Mouse (Mus musculus) hindbrain, embryonic 15.5 days (tissue): ENCODE measurements around the gene Ltbp3. TPM values are rescaled to one million over a fixed set of nuclear protein-coding genes. Genes with fewer than 3 reads are reported as not detected.
A peak's percentile ranks its signal among the peaks of the same experiment; 100 is the strongest.

Experiments
- ATAC-seq: fragments of 200-750 bp; cut with Nextera tagmentation; 2 replicates; pipeline ENCODE4 v1.8.0; 2017; ENCODE audit warnings: low read depth, moderate number of reproducible peaks, moderate TSS enrichment; ENCODE audit not compliant: low FRiP score
- H3K27ac ChIP-seq: fragments of 300-500 bp; sonication (generic); replicated peaks from 2 replicates; pipeline ENCODE4 v1.5.1; 2015; ENCODE audit warnings: mild to moderate bottlenecking, inconsistent platforms
- H3K27me3 ChIP-seq: fragments of 300-500 bp; sonication (generic); 2 replicates; pipeline ENCODE4 v1.6.1; 2015; ENCODE audit warnings: control low read depth, inconsistent platforms
- H3K36me3 ChIP-seq: fragments of 300-500 bp; sonication (generic); 2 replicates; pipeline ENCODE4 v1.6.1; 2015; ENCODE audit warnings: control low read depth, inconsistent platforms
- H3K4me1 ChIP-seq: fragments of 300-500 bp; sonication (generic); replicated peaks from 2 replicates; pipeline ENCODE4 v1.6.1; 2015; ENCODE audit warnings: control low read depth, inconsistent platforms
- H3K4me2 ChIP-seq: fragments of 300-500 bp; sonication (generic); 2 replicates; pipeline ENCODE4 v1.6.1; 2015; ENCODE audit warnings: moderate library complexity, mild to moderate bottlenecking, inconsistent platforms
- H3K4me3 ChIP-seq: fragments of 300-500 bp; sonication (generic); 2 replicates; pipeline ENCODE4 v1.5.1; 2015; ENCODE audit warnings: mild to moderate bottlenecking, inconsistent platforms
- H3K9ac ChIP-seq: fragments of 300-500 bp; sonication (generic); 2 replicates; pipeline ENCODE4 v1.6.1; 2015; ENCODE audit warnings: inconsistent platforms
- H3K9me3 ChIP-seq: fragments of 300-500 bp; sonication (generic); 2 replicates; pipeline ENCODE4 v1.6.1; 2016; ENCODE audit warnings: control low read depth, inconsistent platforms
- WGBS: fragments of 180-500 bp; shearing (Covaris S2); methylation state at CpG from one replicate; pipeline ENCODE4 v1.1.7; 2015; 5-methylcytosine and 5-hydroxymethylcytosine counted together
- polyA plus RNA-seq: library from polyadenylated mRNA; unstranded; fragments of >200 nt; fragmentation: Nextera tagmentation; extraction: Ambion mirVana; gene quantifications from 2 replicates; pipeline ENCODE4 v1.2.1, GENCODE M21; 2015

Ltbp3 gene
- polyA plus RNA-seq, 1 experiment from 2014 or later, result 15.2 TPM

DNA sequence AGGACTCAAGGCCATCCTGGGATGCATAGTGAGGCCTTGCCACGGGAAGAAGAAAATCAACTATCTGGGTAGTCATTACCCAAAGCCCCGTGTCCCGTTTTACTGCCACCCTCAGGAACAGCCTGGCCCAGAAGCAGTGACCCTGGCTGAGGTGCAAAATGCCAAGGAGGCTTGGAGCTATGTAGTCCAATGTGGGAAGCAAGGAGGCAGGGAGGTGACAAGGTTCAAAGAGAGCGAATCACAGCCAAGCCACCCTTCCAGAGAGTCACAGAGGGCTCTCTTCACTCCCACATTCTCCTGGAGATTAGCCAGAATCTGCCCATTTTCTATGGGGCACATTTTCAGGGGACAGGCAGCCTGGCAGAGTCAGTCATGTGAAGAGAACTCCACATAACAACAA, 26.6 kb downstream of the Ltbp3 start:
- 88% methylated on average over 4 of the region's 4 CpGs for WGBS
- no peaks in the 10 kb centered on the region for H3K9me3 ChIP-seq
- no peak overlapping the region for H3K4me3 ChIP-seq
- no peak for ATAC-seq
- H3K9ac ChIP-seq, result no peak overlapping the region
- H3K27ac ChIP-seq, result no peak overlapping the region
- H3K4me1 ChIP-seq, result peaks cover 22% of the 10 kb centered on the region
- no peak overlapping the region for H3K4me2 ChIP-seq
- H3K36me3 ChIP-seq, result peaks cover 56% of the 10 kb centered on the region
- no peaks in the 10 kb centered on the region for H3K27me3 ChIP-seq

DNA sequence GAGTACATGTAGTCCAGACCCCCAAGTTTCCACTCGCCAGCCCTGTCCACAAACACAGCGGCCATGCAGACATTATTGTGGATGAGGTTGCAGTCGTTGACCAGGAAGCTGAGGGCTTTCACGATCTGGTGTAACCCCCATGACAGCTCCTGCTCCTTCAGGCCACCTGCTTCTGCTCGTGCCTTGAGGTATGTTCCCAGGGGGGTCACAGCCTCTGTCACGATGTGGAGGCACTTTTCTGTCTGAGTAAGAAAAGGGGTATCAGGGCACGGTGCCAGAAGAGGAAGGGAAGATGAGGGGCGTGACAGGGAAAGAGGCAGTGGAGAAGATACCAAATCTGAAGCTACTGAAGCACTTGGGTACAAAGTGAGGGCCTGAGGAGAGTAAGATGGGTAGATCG, 29.6 kb downstream of the Ltbp3 start:
- Histone ChIP-seq H3K4me2 (peak overlapping the region; percentile 90), H3K4me3 (peak overlapping the region; percentile 91), H3K36me3 (peaks cover 31% of the 10 kb centered on the region), H3K27ac (peak overlapping the region; percentile 89), H3K4me1 (peaks cover 22% of the 10 kb centered on the region), H3K9ac (peak overlapping the region; percentile 94), H3K27me3 (no peaks in the 10 kb centered on the region), H3K9me3 (no peaks in the 10 kb centered on the region)
- no peak for ATAC-seq
- WGBS, result 43% methylated on average over 9 of the region's 9 CpGs

DNA sequence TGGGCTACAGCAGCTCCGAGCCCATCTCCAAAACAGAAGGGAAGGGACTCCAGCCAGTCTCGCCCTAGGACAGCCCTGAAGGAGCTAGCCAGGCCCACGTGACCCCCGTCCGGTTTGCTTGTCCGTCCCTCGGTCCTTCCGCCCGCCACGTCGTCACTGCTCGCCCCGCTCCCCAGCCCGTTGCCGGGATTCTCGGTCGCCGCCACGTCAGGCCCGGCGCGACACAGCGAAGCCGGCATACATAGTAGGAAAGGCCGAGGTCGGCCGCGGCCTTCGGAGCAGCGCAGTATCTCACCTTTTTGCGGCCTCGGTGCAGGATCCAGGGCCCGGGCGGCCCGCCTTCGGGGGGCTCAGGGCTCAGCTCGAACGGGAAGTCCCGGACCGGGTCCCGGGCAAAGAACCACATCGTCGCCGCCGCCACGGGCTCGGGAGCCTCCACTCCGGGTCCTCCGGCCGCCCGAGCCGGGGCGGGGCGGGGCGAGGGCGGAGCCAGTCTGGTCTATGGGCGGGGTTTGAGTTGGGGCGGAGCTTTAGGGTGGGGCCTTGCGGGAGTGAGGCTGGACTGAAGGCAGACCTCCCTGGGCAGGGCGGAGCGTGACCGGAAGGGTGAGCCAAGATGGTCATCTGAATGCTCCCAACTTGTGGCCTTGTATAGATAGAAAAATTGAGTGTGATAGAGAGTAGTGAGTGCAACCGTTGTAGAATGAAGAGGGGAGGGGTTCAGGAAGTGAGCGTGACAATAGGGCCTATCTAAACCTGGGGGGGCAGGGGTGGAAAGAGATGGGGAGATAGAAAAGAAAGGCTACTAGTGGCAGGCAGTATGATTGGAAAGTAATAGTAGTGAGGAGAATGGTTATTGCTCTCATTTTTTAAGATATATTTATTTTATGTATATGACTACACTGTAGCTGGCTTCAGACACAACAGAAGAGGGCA, 30.5 kb downstream of the Ltbp3 start, which contains the start of gene Scyl1:
Gene Scyl1 (minus strand): TSS at position 495 of the 936 bp plus-strand sequence.
- Histone ChIP-seq H3K4me1 (peaks cover 22% of the 10 kb centered on the region), H3K27me3 (no peaks in the 10 kb centered on the region), H3K9ac (peak within 1 kb of the TSS; percentile 94), H3K27ac (peak within 1 kb of the TSS; percentile 89), H3K4me2 (peak within 1 kb of the TSS; percentile 90), H3K9me3 (no peaks in the 10 kb centered on the region), H3K4me3 (peak within 1 kb of the TSS; percentile 91), H3K36me3 (peaks cover 22% of the 10 kb centered on the region)
- under 1% methylated on average over 64 of the region's 64 CpGs for WGBS
- ATAC-seq, result peak; percentile 97

DNA sequence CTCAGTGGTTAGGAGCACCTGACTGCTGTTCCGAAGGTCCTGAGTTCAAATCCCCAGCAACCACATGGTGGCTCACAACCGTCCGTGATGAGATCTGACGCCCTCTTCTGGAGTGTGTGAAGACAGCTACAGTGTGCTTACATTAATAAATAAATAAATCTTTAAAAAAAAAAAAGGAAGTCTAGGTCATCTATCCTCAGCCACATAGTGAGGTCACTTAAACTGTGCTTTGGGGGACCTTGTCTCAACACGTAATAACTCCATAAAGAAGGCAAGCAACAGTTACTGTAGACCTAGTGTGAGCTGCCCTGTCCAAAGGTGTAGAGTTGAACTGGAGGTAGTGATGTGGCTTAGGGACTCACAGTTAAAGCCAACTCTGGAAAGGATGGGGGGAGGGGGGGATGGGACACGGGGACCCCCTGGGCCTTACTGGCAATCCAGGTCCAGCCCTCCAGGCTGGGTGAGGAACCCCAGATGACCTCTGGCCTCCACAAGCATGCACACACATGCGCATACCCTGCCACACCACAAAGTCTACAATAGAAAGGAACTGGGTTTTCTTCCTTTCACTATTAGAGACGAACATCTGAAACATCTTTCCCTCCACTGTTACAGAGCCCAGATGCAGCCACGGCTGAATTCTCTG, 36.8 kb downstream of the Ltbp3 start:
- Histone ChIP-seq H3K36me3 (no peaks in the 10 kb centered on the region), H3K9me3 (no peaks in the 10 kb centered on the region), H3K9ac (no peak overlapping the region), H3K27ac (no peak overlapping the region), H3K4me3 (no peak overlapping the region), H3K27me3 (no peaks in the 10 kb centered on the region), H3K4me1 (no peaks in the 10 kb centered on the region), H3K4me2 (no peak overlapping the region)
- ATAC-seq, result no peak
- WGBS, result 87% methylated on average over 9 of the region's 9 CpGs

DNA sequence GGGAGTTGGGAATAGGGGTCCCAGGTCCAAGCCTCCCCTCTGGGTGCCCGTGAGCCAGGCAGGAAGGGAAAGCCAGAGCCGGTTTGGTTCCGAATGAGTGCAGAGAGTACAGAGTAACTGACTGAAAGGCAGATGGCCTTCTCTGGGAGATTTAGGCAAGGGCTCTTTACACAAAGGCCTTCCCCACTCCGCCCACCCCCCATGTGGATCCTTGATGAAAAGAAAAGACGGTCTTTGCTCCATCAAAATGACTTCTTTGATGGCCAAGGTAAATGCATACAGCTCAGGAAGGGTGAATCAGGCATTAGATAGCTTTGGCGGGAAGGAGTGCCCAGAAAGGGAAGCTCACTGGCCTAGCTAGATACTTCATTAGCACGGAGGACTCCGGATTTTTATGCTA, 37.6 kb downstream of the Ltbp3 start:
- no peaks in the 10 kb centered on the region for H3K4me1 ChIP-seq
- H3K4me2 ChIP-seq, result no peak overlapping the region
- WGBS, result 47% methylated on average over 8 of the region's 8 CpGs
- no peak overlapping the region for H3K4me3 ChIP-seq
- H3K9ac ChIP-seq, result no peak overlapping the region
- ATAC-seq, result no peak
- H3K9me3 ChIP-seq, result no peaks in the 10 kb centered on the region
- H3K27ac ChIP-seq, result no peak overlapping the region
- H3K27me3 ChIP-seq, result no peaks in the 10 kb centered on the region
- H3K36me3 ChIP-seq, result no peaks in the 10 kb centered on the region

DNA sequence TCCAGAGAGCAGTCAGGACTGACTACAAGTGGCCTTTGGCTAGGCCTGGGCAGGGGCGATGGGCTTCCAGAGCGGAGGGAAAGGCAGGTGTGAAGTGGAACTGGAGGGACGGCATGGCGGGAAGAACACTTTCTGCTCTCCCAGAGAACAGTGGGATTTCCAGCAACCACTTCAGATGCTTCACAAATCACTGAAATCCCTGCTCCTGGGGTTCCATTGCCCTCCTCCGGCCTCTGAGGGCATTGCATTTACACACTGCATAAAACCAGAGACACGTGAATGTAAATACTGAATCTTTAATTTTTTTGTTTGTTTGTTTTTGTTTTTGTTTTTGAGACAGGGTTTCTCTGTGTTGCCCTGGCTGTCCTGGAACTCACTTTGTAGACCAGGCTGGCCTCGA, 39.5 kb downstream of the Ltbp3 start:
- Histone ChIP-seq H3K4me3 (no peak overlapping the region), H3K27me3 (no peaks in the 10 kb centered on the region), H3K4me1 (no peaks in the 10 kb centered on the region), H3K9ac (no peak overlapping the region), H3K4me2 (no peak overlapping the region), H3K9me3 (no peaks in the 10 kb centered on the region), H3K27ac (no peak overlapping the region), H3K36me3 (no peaks in the 10 kb centered on the region)
- no peak for ATAC-seq
- 64% methylated on average over 7 of the region's 7 CpGs for WGBS

DNA sequence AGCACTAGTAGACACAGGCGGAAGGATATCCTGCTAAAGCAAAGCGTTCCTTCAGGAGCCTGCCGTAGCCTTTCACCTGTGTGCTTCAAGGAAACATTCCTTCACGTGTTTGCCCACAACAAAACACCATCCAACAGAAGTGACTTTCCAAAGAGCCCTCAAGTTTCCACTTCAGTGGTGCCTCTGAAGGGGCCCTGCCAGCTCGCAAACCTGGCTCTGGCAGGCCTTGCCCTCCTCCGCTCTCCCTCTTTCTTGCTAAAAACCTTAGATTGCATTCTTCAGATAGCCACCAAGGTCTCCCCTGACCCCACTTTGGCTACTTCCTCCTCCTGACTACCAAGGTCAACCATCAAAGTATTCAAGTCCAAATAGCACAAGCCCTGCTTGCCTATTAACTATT, 40.8 kb downstream of the Ltbp3 start:
- H3K9me3 ChIP-seq, result no peaks in the 10 kb centered on the region
- H3K4me1 ChIP-seq, result no peaks in the 10 kb centered on the region
- H3K27me3 ChIP-seq, result no peaks in the 10 kb centered on the region
- 96% methylated on average over 6 of the region's 6 CpGs for WGBS
- H3K4me3 ChIP-seq, result no peak overlapping the region
- no peak overlapping the region for H3K27ac ChIP-seq
- no peak overlapping the region for H3K4me2 ChIP-seq
- H3K36me3 ChIP-seq, result no peaks in the 10 kb centered on the region
- H3K9ac ChIP-seq, result no peak overlapping the region
- ATAC-seq, result no peak

DNA sequence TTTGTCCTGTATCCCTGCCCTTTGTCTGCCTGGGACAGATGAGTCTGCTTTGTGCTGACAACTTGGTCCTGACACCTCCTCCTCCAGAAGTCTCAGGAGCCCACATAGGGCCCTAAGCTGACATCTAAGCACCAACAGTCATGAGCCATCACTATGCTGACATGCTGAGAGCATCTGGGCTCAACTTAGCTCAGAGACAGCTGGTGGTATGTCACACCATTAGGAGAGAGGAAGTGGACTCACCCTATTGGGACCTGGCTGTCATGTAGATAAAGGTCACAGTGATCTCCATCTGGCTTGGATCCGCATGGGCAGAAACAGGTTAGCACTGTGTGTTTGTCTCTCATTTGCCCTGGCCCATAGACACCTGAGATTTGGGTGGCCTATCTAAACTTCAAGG, 41.4 kb downstream of the Ltbp3 start:
- Histone ChIP-seq H3K27ac (no peak overlapping the region), H3K27me3 (no peaks in the 10 kb centered on the region), H3K9me3 (no peaks in the 10 kb centered on the region), H3K4me2 (no peak overlapping the region), H3K36me3 (no peaks in the 10 kb centered on the region), H3K9ac (no peak overlapping the region), H3K4me3 (no peak overlapping the region), H3K4me1 (no peaks in the 10 kb centered on the region; the same call in 1 of the 2 replicates)
- no peak for ATAC-seq
- 83% methylated on average over 1 of the region's 1 CpGs for WGBS

DNA sequence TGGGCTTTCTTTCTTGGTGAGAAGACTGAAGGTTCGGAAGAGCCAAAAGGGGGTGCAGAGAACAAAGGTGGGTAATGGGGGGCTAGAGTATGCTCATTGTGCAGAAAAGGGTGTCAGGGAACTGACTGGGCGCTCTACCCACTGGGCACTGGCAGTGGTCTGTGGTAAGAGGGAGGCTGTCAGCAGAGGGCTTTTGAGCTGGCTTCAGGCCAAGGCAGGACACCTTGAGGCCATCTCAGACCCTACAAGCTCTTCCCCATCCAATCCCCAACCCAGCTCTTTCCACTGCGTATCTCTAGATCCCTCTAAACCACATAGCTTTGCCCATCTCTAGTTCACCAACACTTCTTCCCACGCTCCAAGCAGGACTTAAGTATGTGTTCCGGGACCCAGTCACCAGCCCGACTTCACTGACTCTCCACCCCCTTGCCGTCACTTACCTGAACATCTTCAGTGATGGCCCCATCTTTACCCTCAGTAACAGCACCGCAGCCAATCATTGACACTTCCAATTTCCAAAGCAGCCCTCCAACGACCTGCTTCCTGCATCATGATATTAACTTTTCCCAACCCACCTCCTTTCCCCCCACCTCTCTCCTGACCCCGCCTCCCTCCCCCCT, 44.4 kb downstream of the Ltbp3 start:
- 64% methylated on average over 10 of the region's 10 CpGs for WGBS
- ATAC-seq, result no peak
- H3K9me3 ChIP-seq, result no peaks in the 10 kb centered on the region
- H3K27ac ChIP-seq, result no peak overlapping the region
- no peak overlapping the region for H3K4me2 ChIP-seq
- H3K4me3 ChIP-seq, result no peak overlapping the region
- no peak overlapping the region for H3K9ac ChIP-seq
- no peaks in the 10 kb centered on the region; the same call in 1 of the 2 replicates for H3K4me1 ChIP-seq
- no peaks in the 10 kb centered on the region for H3K27me3 ChIP-seq
- H3K36me3 ChIP-seq, result no peaks in the 10 kb centered on the region

DNA sequence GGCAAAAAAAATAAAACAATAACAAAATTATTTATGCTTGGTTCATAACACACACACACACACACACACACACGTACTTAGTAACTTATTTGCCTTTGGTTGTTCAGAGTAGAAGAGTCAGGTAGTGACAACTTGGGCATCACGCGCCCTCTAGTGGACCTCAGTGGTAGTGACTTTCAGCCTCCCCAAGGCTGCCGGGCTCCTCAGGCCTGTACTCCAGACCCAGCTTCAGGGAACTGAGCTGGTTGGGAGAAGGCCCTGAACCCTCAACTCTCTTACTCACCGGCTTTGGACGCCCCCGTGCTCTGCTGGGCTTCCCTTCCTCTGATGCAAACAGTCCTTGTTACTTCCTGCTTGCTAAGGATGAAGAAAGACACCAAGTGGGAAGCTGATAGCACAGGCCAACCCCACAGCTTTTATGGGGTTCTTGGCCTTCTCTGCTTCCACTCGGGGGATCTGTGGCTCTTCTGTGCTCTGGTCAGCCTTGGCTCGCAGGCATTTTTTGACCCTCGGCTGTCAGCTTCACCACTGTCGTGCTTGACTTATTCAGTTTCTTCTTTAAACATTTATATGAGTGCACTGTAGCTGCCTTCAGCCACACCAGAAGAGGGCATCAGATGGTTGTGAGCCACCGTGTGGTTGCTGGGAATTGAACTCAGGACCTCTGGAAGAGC, 45.9 kb downstream of the Ltbp3 start:
- ATAC-seq, result peak; percentile 82
- H3K9ac ChIP-seq, result no peak overlapping the region
- 10% methylated on average over 12 of the region's 12 CpGs for WGBS
- H3K4me2 ChIP-seq, result no peak overlapping the region
- H3K9me3 ChIP-seq, result no peaks in the 10 kb centered on the region
- H3K27me3 ChIP-seq, result no peaks in the 10 kb centered on the region
- no peak overlapping the region for H3K4me3 ChIP-seq
- H3K27ac ChIP-seq, result no peak overlapping the region
- H3K4me1 ChIP-seq, result no peaks in the 10 kb centered on the region; the same call in 1 of the 2 replicates
- no peaks in the 10 kb centered on the region for H3K36me3 ChIP-seq

DNA sequence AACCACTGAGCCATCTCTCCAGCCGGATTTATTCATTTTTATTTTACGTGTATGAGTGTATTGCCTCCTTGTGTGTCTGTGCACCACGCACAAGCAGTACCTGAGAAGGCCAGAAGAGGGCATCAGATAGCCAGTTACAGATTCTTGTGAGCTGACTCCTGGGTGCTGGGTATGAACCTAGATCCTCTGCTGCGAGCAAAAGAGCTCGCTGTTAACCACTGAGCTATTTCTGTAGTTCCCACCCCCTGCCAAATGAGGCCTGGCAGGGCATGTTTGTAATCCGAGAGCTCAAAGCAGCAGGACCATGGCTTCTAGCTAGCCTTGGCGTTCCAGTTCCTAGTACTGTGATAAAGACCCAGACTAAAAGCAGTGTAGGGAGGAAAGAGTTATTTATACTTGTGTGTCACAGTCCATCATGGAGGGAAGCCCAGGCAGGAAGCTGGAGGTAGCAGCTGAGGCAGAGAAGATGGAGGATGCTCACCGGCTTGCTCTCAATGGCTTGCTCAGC, 46.5 kb downstream of the Ltbp3 start:
- Histone ChIP-seq H3K9me3 (no peaks in the 10 kb centered on the region), H3K36me3 (no peaks in the 10 kb centered on the region), H3K4me2 (no peak overlapping the region), H3K27ac (no peak overlapping the region), H3K27me3 (no peaks in the 10 kb centered on the region), H3K9ac (no peak overlapping the region), H3K4me1 (no peaks in the 10 kb centered on the region; the same call in 1 of the 2 replicates), H3K4me3 (no peak overlapping the region)
- 14% methylated on average over 8 of the region's 8 CpGs for WGBS
- peak; percentile 72 for ATAC-seq
